In the genomic region with DNA sequence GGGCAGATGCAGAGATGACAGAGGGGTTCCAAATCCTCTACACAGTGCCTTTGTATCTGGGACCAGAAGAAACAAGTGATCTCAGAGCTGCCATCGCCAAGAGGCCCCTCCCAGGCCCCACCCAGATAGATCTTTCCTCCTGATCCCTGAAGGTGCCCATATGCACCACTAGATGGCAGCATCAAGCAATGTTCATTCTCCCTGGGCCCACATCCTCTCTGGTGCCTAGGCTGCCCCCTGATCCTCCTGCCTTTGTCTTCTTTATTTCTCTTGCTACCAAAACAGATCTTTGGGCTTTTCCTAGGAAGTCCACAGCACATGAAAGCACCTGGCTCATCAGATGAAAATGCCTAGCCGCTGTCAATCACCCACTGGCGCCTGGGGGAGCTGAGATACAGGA, we compare ENCODE assay signal across 8 mouse cellular contexts. TPM values are rescaled to one million over a fixed set of nuclear protein-coding genes. Genes with fewer than 3 reads are reported as not detected.
DNase-seq lines count a peak whose midpoint lies in the region; ATAC-seq lines count a peak whose summit lies in the region.

No protein-coding gene starts in this region.

- H3K4me3 ChIP-seq in hindbrain, embryonic 13.5 days = no peak overlapping the region

- H3K9ac ChIP-seq in hindbrain, embryonic 13.5 days = no peak overlapping the region

- H3K4me1 ChIP-seq in hindbrain, embryonic 13.5 days (replicated peaks) = peaks cover 24% of the 10 kb centered on the region

- H3K4me2 ChIP-seq in hindbrain, embryonic 13.5 days = no peak overlapping the region

- H3K36me3 ChIP-seq in hindbrain, embryonic 13.5 days = no peaks in the 10 kb centered on the region

- 17% methylated on average over 3 of the region's 3 CpGs for WGBS in hindbrain, embryonic 13.5 days

- peak overlapping the region; percentile 82 for H3K27ac ChIP-seq in hindbrain, embryonic 13.5 days

- no peaks in the 10 kb centered on the region for H3K9me3 ChIP-seq in hindbrain, embryonic 13.5 days

- peak; percentile 79 for DNase-seq in T-cell, adult 2 months (ENCODE audit: low spot score)
- peak; percentile 87 for DNase-seq in cerebellum, adult 9-11 months
- peak; percentile 64 to 68 for DNase-seq in frontal cortex, postnatal 10 days (ENCODE audit: low spot score in 2 of 2)
- DNase-seq in layer of hippocampus, postnatal 14 days (ENCODE audit: low spot score in 2 of 2) = peak; percentile 77 to 86
- DNase-seq in lung, postnatal 10 days = peak; percentile 86
- DNase-seq in retina, adult 2 months (ENCODE audit: low read depth, low spot score) = peak; percentile 66
- peak; percentile 59 for DNase-seq in urinary bladder, postnatal 25 days (ENCODE audit: low spot score)

- ATAC-seq in hindbrain, embryonic 13.5 days (ENCODE audit: low FRiP score) = peak; percentile 79

- H3K27me3 ChIP-seq in hindbrain, embryonic 13.5 days = no peaks in the 10 kb centered on the region

RNA-seq across cellular contexts. Expression of gene Wfikkn2, which starts 9.7 kb away (rescaled TPM):
- 5.9 and 8.6 TPM in 2 replicates for polyA plus RNA-seq in hindbrain, embryonic 13.5 days (2015; fragmentation: Nextera tagmentation; extraction: Ambion mirVana)
- 1 to 10 TPM; 1.4 to 5.1 TPM for total RNA-seq in layer of hippocampus, postnatal 14 days (2021)

RNA-seq across cellular contexts. Expression of gene Tob1, which starts 24.8 kb away (rescaled TPM):
- 32.3 and 36.0 TPM in 2 replicates for polyA plus RNA-seq in hindbrain, embryonic 13.5 days (2015; fragmentation: Nextera tagmentation; extraction: Ambion mirVana)
- 10 to 100 TPM; 32.3 to 32.4 TPM for total RNA-seq in layer of hippocampus, postnatal 14 days (2021)

RNA-seq across cellular contexts. Expression of gene Gm21885, which starts 45.6 kb away (rescaled TPM):
- 0.43 and 0.70 TPM in 2 replicates for polyA plus RNA-seq in hindbrain, embryonic 13.5 days (2015; fragmentation: Nextera tagmentation; extraction: Ambion mirVana)
- total RNA-seq in layer of hippocampus, postnatal 14 days (2021) = not detected
